Mouse (Mus musculus): ENCODE measurements around the gene Esm1. TPM values are rescaled to one million over a fixed set of nuclear protein-coding genes. Genes with fewer than 3 reads are reported as not detected.

Gene Esm1
- 17.5 TPM for polyA plus RNA-seq (2014; fragmentation: Illumina TruSeq; extraction: RNeasy Lipid Tissue Mini Kit (QIAGEN cat#74804); ENCODE audit: insufficient read depth, low read depth, low replicate concordance)

DNA sequence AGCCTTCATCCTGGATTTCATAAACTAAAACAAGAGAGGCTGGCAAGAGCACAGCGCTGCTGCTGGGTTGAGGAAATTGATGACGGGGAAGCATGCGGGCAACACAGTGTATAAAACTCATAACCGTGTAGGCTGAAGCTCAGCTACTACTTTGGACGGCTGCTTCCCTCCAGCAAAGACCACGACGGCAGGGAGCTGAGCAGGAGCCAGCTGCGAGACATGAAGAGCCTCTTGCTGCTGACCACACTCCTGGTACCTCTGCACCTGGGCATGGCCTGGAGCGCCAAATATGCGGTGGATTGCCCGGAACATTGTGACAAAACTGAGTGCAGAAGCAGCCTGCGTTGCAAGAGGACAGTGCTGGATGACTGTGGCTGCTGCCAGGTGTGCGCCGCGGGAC is at the start of gene Esm1:
TSS of gene Esm1 (plus strand) at position 36 of the 400 bp plus-strand sequence.

DNA sequence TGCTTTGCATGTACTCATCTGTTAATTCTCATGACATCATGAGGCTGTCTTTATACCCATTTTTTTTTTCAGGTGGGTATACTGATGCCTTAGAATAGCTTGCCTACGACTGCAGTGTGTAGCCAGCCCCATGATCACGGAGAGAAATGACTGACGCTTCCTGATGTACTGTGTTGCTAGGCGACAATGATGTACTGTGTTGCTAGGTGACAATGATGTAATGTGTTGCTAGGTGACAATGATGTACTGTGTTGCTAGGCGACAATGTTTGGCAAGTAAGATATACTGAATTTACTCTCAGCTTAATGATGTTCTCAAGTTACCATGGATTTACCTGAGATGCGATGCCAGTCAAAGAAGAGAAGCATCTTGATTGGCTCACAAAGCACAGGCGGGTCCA is 16.4 kb downstream of the Esm1 start, which contains the start of gene Gzmk:
TSS of gene Gzmk (minus strand) at position 98 of the 400 bp plus-strand sequence.

Other genes starting within 250 kb of the Esm1 start
- 2.9 TPM for gene Ccno, start 221.9 kb upstream of the Esm1 start, polyA plus RNA-seq (2014; fragmentation: Illumina TruSeq; extraction: RNeasy Lipid Tissue Mini Kit (QIAGEN cat#74804); ENCODE audit: insufficient read depth, low read depth, low replicate concordance)
- gene Mcidas, start 215.8 kb upstream of the Esm1 start, polyA plus RNA-seq (2014; fragmentation: Illumina TruSeq; extraction: RNeasy Lipid Tissue Mini Kit (QIAGEN cat#74804); ENCODE audit: insufficient read depth, low read depth, low replicate concordance) = 0.24 TPM
- gene Cdc20b, start 174.5 kb upstream of the Esm1 start, polyA plus RNA-seq (2014; fragmentation: Illumina TruSeq; extraction: RNeasy Lipid Tissue Mini Kit (QIAGEN cat#74804); ENCODE audit: insufficient read depth, low read depth, low replicate concordance) = not detected
- gene Gpx8, start 163.2 kb upstream of the Esm1 start, polyA plus RNA-seq (2014; fragmentation: Illumina TruSeq; extraction: RNeasy Lipid Tissue Mini Kit (QIAGEN cat#74804); ENCODE audit: insufficient read depth, low read depth, low replicate concordance) = 105 TPM
- gene Gzma, start 108.7 kb upstream of the Esm1 start, polyA plus RNA-seq (2014; fragmentation: Illumina TruSeq; extraction: RNeasy Lipid Tissue Mini Kit (QIAGEN cat#74804); ENCODE audit: insufficient read depth, low read depth, low replicate concordance) = 71.5 TPM
- gene Gzmk, start 16.2 kb downstream of the Esm1 start, polyA plus RNA-seq (2014; fragmentation: Illumina TruSeq; extraction: RNeasy Lipid Tissue Mini Kit (QIAGEN cat#74804); ENCODE audit: insufficient read depth, low read depth, low replicate concordance) = not detected
- gene BC067074, start 83.5 kb downstream of the Esm1 start, polyA plus RNA-seq (2014; fragmentation: Illumina TruSeq; extraction: RNeasy Lipid Tissue Mini Kit (QIAGEN cat#74804); ENCODE audit: insufficient read depth, low read depth, low replicate concordance) = 1.9 TPM